Mouse (Mus musculus) heart, adult 18-20 months (tissue): ENCODE results near the gene Gli3. TPM values are rescaled to one million over a fixed set of nuclear protein-coding genes. Genes with fewer than 3 reads are reported as not detected.

Source experiments
- DNase-seq, 2 experiments: peaks; one replicate each; pipeline ENCODE4 v3.0.0; 2021 to 2022; ENCODE audit warnings: mixed read lengths in 1 of 2
- total RNA-seq, 2 experiments: library from RNA; stranded (reverse); gene quantifications; 2 replicates each; pipeline ENCODE4 v1.2.3; 2021

The Gli3 gene
- total RNA-seq, 2 experiments from 2014 or later, result 1.3 to 2.6 TPM

GRCm38 (mm10) chr13:15722766-15723379 lies 259.8 kb downstream of the Gli3 start:
- no peak for DNase-seq

- DNase-seq, result no peak
Measured at GRCm38 (mm10) chr13:15724723-15725122, 261.7 kb downstream of the Gli3 start.

DNA sequence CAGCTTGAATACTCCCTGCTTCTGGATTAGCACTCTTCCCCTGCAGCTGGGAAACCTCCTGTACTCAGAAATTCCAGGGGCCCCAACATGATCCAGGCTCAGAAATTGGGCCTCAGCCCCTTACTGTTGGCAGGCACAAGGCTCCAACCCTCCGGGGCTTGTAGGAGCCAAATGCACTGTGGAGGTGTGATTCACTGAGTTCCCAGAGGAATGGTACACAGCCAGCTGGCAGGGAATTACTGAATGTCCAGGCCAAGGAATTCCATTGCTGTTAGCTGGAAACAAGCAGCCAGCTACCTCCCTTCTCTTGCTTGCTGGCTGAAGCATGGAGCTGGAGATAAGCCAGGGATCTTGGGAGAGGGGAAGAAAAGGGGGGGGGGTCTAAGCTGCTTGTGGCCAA lies 278.7 kb downstream of the Gli3 start:
- DNase-seq, result peak; percentile 94 to 95

DNA sequence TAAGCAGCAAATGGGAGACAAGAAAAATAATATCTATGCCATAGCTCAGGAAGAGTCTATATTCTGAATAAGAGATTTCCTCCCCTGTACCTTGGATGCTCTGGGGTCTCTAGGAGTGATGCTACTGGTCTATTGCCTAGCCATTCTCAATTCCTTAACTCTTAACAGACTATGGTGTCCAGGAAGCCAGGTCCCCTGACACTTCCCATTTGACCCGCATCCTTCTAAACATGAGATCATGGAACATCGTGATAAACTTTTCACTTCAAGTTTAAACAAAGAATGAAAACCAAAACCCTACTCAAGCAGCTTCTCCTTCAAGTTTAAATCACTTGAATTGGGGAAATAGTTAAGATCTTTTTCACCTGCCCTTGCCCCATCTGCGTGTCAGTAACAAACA lies 279.3 kb downstream of the Gli3 start:
- DNase-seq, result peak; percentile 15 to 53

DNA sequence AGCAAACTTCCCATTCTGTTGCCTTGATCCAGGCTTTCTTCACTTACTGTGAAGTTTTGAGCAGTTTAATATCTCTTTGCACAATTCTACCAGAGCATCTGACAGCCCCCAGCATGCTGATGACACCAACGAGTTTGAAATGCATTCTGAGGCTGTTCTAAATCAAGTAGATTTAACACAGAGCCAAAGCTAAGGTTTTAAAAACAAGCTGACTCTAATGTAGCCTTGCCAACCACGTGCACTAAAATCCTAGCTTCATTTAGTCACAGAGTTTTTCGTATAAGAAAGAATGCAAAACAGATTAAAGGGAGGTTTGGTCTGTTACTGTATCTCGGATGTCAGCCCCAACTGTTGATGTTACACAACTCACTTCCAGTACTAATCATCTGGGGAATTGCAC lies 279.7 kb downstream of the Gli3 start:
- peak; percentile 33 to 35 for DNase-seq

DNA sequence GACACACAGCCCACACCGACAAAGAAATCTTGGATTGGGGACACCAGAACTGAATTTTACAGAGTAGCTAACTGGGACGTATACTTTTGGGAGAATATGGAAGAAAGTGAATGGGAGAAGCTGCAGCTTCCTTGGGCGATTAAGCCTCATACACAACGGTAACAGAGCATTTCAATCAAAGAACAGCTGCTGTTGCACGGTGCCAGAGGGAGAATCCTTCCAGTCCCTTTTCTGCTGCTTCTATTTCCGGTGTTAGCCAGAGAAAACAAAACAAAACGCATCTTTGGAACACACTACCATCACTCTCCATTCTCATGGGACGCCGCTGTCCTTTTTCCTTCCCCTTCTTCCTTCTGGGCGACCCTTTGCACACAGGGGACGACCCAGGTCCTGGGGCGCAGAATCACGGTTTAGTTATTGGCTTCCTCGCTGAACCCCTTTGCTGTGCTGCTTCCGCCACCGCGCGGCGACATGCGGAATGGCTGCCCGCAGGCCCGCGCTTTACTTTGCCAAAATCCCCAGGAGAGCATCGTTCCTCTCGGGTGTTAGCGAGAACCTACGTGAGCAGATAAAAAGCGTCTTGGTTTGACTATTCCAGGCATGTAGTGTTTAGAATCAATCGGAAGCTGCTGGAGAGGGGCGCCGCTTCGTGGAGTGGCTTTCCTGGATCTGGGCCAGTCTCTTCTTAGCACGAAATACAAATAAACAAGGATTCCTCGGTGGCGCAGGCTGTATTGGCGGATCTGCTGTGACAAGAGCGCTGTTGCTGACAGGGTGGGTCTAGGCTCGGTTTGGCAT lies 296.0 kb downstream of the Gli3 start:
- DNase-seq, result peak; percentile 82 to 88

DNA sequence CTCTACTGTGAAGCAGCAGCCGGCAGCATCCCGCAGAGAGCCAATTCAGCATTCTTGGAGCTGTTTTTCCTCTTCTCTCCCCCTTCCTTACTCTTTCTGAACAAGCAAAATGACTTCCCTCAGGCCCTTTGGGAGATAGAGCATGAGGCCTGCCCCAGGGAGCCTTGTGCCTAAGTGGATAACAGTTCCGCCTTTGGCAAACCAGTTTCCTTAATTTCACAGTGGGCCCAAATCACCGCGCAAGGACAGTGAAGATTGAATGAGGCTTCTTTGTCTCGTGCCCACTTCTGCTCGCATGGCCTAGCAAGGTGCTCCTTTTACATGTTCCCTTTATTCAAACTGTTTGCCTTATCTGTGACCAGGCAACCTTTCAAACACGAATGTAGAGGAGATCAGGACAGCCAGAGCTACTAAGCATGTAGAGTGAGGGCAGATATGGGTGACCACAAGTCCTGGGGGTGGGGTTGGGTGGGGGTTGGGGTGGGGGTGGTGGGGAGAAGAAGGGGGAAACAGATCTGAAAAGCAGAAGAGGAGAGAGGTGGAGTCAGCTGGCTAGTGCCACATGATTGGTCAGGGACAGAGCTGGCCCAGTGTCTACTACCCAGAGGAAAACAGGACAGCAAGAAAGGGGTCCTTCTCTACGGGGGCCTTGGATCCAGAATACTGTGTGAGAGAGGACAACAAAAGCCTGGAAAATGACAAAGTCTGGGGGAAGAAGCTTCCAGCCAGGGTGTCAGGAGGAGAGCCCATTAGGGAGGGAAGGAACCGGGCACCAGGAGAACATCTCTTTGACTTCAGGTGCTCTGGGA lies 296.8 kb downstream of the Gli3 start:
- DNase-seq, result peak in 1 of 2 experiments; percentile 35

GRCm38 (mm10) chr13:15762291-15762690 lies 299.3 kb downstream of the Gli3 start:
- peak in 1 of 2 experiments; percentile 18 for DNase-seq

DNA sequence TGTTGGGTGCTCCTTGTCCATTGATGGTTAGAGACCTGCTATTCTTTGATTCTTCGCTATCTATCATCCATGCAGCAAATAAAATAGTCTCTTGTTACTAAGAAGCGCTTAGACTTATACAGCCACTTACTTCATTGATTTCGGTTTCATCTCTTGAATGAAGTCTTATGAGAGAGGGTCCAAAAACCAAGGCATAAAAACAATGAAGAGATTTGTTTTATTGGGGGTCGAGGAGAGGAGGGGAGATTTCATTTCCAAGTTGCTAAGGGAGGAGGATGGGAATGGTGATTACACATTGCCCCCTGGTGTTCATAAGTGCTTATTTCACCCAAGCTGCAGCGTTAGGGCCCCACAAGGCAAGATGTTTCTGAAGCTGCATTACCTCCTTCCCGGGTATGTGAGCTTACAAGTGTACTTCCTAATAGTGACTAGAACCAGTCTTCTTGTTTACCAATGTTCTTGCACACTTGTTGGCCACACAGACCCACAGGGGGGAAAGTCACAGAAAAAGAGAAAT lies 299.9 kb downstream of the Gli3 start:
- DNase-seq, result peak; percentile 20 to 60

GRCm38 (mm10) chr13:15777624-15778023 lies 314.6 kb downstream of the Gli3 start:
- DNase-seq, result no peak
